Mouse (Mus musculus) MEL (cell line): ENCODE measurements around the gene Trim67. TPM values are rescaled to one million over a fixed set of nuclear protein-coding genes. Genes with fewer than 3 reads are reported as not detected.

Source experiments
- DNase-seq: peaks from one replicate; pipeline ENCODE4 v3.0.0; 2011; ENCODE audit warnings: low read depth, low spot score
- H3K27ac ChIP-seq: 2 replicates; pipeline ENCODE4 v1.5.1; 2012; ENCODE audit warnings: low read depth, mild to moderate bottlenecking, control low read depth, low read length, moderate library complexity; ENCODE audit not compliant: control insufficient read depth
- H3K27me3 ChIP-seq, 2 experiments: fragments of 150-350 bp in 1 of 2; sonication (generic) in 1 of 2; 2 replicates each; pipeline ENCODE4 v1.6.1; 2012; ENCODE audit warnings: low read length in 2 of 2, mild to moderate bottlenecking in 2 of 2, improper control_type of control experiment in 1 of 2, moderate library complexity in 1 of 2; ENCODE audit not compliant: insufficient read depth in 2 of 2, control insufficient read depth in 1 of 2
- H3K36me3 ChIP-seq, 2 experiments: 2 replicates each; pipeline ENCODE4 v1.6.1; 2012 to 2014; ENCODE audit warnings: low read length in 2 of 2, improper control_type of control experiment in 1 of 2, inconsistent platforms in 1 of 2, mild to moderate bottlenecking in 1 of 2; ENCODE audit not compliant: insufficient read depth in 2 of 2, control insufficient read depth in 1 of 2
- H3K4me1 ChIP-seq, 2 experiments: fragments of 150-350 bp in 1 of 2; sonication (generic) in 1 of 2; 2 replicates each; pipeline ENCODE4 v1.6.1; 2012; ENCODE audit warnings: low read length in 2 of 2, improper control_type of control experiment in 1 of 2, mild to moderate bottlenecking in 1 of 2; ENCODE audit not compliant: insufficient read depth in 2 of 2, control insufficient read depth in 1 of 2
- H3K4me3 ChIP-seq, 2 experiments: fragments of 150-350 bp in 1 of 2; sonication (generic) in 1 of 2; 2 replicates each; pipeline ENCODE4 v1.5.1; 2012; ENCODE audit warnings: low read depth in 2 of 2, low read length in 2 of 2, mild to moderate bottlenecking in 2 of 2, moderate library complexity in 2 of 2, control low read depth in 1 of 2, improper control_type of control experiment in 1 of 2; ENCODE audit not compliant: control insufficient read depth in 1 of 2, insufficient read depth in 1 of 2
- H3K79me2 ChIP-seq: 2 replicates; pipeline ENCODE4 v1.6.1; 2012; ENCODE audit warnings: mild to moderate bottlenecking, low read length, moderate library complexity; ENCODE audit not compliant: control insufficient read depth, poor library complexity, insufficient read depth
- H3K9ac ChIP-seq: 2 replicates; pipeline ENCODE4 v1.6.1; 2012; ENCODE audit warnings: low read depth, mild to moderate bottlenecking, control low read depth, low read length, moderate library complexity; ENCODE audit not compliant: control insufficient read depth, poor library complexity, severe bottlenecking
- H3K9me3 ChIP-seq: fragments of 150-350 bp; sonication (generic); replicated peaks from 2 replicates; pipeline ENCODE4 v1.6.1; 2012; ENCODE audit warnings: mild to moderate bottlenecking, low read length, improper control_type of control experiment, moderate library complexity; ENCODE audit not compliant: insufficient read depth
- BHLHE40 ChIP-seq: IDR thresholded peaks from 2 replicates; pipeline ENCODE4 v1.6.1; 2012; ENCODE audit warnings: low read depth, mild to moderate bottlenecking, inconsistent platforms, low read length, improper control_type of control experiment, borderline replicate concordance
- CTCF ChIP-seq, 3 experiments: IDR thresholded peaks in 2 of 3; conservative IDR thresholded peaks in 1 of 3; 2 replicates each; pipeline ENCODE4 v1.5.1; 2011 to 2012; ENCODE audit warnings: low read length in 3 of 3, low read depth in 2 of 3, mild to moderate bottlenecking in 2 of 3, improper control_type of control experiment in 1 of 3, inconsistent platforms in 1 of 3, mixed read lengths in 1 of 3, moderate library complexity in 1 of 3; ENCODE audit not compliant: control insufficient read depth in 1 of 3, insufficient read depth in 1 of 3, poor library complexity in 1 of 3, severe bottlenecking in 1 of 3
- E2F4 ChIP-seq: IDR thresholded peaks from 2 replicates; pipeline ENCODE4 v1.6.1; 2011; ENCODE audit warnings: low read depth, low read length, improper control_type of control experiment, borderline replicate concordance
- EP300 ChIP-seq, 2 experiments: IDR thresholded peaks; 2 replicates each; pipeline ENCODE4 v1.6.1; 2011; ENCODE audit warnings: improper control_type of control experiment in 2 of 2, low read length in 2 of 2, low read depth in 1 of 2, mild to moderate bottlenecking in 1 of 2
- ETS1 ChIP-seq: IDR thresholded peaks from 2 replicates; pipeline ENCODE4 v1.6.1; 2012; ENCODE audit warnings: low read depth, mild to moderate bottlenecking, inconsistent platforms, low read length, improper control_type of control experiment, moderate library complexity
- HCFC1 ChIP-seq: IDR thresholded peaks from 2 replicates; pipeline ENCODE4 v1.6.1; 2012; ENCODE audit warnings: low read depth, mild to moderate bottlenecking, inconsistent platforms, low read length, improper control_type of control experiment, moderate library complexity
- MAFK ChIP-seq: IDR thresholded peaks from 2 replicates; pipeline ENCODE4 v1.6.1; 2011; ENCODE audit warnings: low read depth, mild to moderate bottlenecking, low read length, improper control_type of control experiment, borderline replicate concordance
- MAX ChIP-seq: IDR thresholded peaks from 2 replicates; pipeline ENCODE4 v1.6.1; 2011; ENCODE audit warnings: low read length, improper control_type of control experiment
- MEF2A ChIP-seq: IDR thresholded peaks from 2 replicates; pipeline ENCODE4 v1.6.1; 2014; ENCODE audit warnings: low read depth, mild to moderate bottlenecking, inconsistent platforms, low read length, improper control_type of control experiment; ENCODE audit not compliant: poor library complexity, insufficient replicate concordance, severe bottlenecking; ENCODE audit errors: extremely low read depth
- MXI1 ChIP-seq: IDR thresholded peaks from 2 replicates; pipeline ENCODE4 v1.6.1; 2011; ENCODE audit warnings: mild to moderate bottlenecking, low read depth, low read length, improper control_type of control experiment
- MYC ChIP-seq: IDR thresholded peaks from 2 replicates; pipeline ENCODE4 v1.6.1; 2011; ENCODE audit warnings: low read depth, mild to moderate bottlenecking, low read length, improper control_type of control experiment, moderate library complexity
- NRF1 ChIP-seq: IDR thresholded peaks from 2 replicates; pipeline ENCODE4 v1.6.1; 2014; ENCODE audit warnings: low read depth, mild to moderate bottlenecking, inconsistent platforms, low read length, improper control_type of control experiment, moderate library complexity; ENCODE audit not compliant: poor library complexity, insufficient read depth, severe bottlenecking
- POLR2AphosphoS2 ChIP-seq: IDR thresholded peaks from 2 replicates; pipeline ENCODE4 v1.6.1; 2011; ENCODE audit warnings: low read length, improper control_type of control experiment
- POLR2AphosphoS5 ChIP-seq: IDR thresholded peaks from 2 replicates; pipeline ENCODE4 v1.6.1; 2012; ENCODE audit warnings: low read depth, borderline replicate concordance, mild to moderate bottlenecking, inconsistent platforms, low read length, moderate library complexity, mixed read lengths
- RAD21 ChIP-seq: IDR thresholded peaks from 2 replicates; pipeline ENCODE4 v1.6.1; 2011; ENCODE audit warnings: mild to moderate bottlenecking, low read depth, low read length, improper control_type of control experiment
- UBTF ChIP-seq: IDR thresholded peaks from 2 replicates; pipeline ENCODE4 v1.6.1; 2012; ENCODE audit warnings: low read depth, mild to moderate bottlenecking, inconsistent platforms, low read length, improper control_type of control experiment, moderate library complexity, borderline replicate concordance; ENCODE audit not compliant: insufficient read depth
- USF1 ChIP-seq: IDR thresholded peaks from 2 replicates; pipeline ENCODE4 v1.6.1; 2014; ENCODE audit warnings: low read depth, mild to moderate bottlenecking, inconsistent platforms, low read length, improper control_type of control experiment, moderate library complexity
- USF2 ChIP-seq, 2 experiments: IDR thresholded peaks; 2 replicates each; pipeline ENCODE4 v1.6.1; 2011 to 2012; ENCODE audit warnings: improper control_type of control experiment in 2 of 2, low read length in 2 of 2, borderline replicate concordance in 1 of 2, inconsistent platforms in 1 of 2, low read depth in 1 of 2, mild to moderate bottlenecking in 1 of 2; ENCODE audit not compliant: insufficient read depth in 1 of 2
- ZC3H11A ChIP-seq: IDR thresholded peaks from 2 replicates; pipeline ENCODE4 v1.6.1; 2012; ENCODE audit warnings: low read depth, mild to moderate bottlenecking, inconsistent platforms, low read length, improper control_type of control experiment
- polyA plus RNA-seq, 2 experiments: library from polyadenylated mRNA; stranded (reverse) in 1 of 2; unstranded in 1 of 2; fragments of >175 nt in 1 of 2; fragments of >200 nt in 1 of 2; gene quantifications; 2 replicates each; pipeline versions ENCODE4 v1.2.1 to v1.2.4; 2012; ENCODE audit warnings: low replicate concordance in 2 of 2, low read depth in 1 of 2; ENCODE audit not compliant: insufficient read length in 2 of 2, insufficient read depth in 1 of 2, missing spikeins in 1 of 2
- total RNA-seq: library from RNA; depleted of rRNA; stranded (reverse); fragments of 300-350 nt; gene quantifications from 2 replicates; pipeline ENCODE4 v1.2.3, GENCODE M21; 2012

Trim67 gene
- total and polyA plus RNA-seq, 3 experiments = 0.06 TPM; not detected in 2

GRCm38 (mm10) chr8:124782431-124782830 is 10.5 kb upstream of the Trim67 start:
- no peaks in the 10 kb centered on the region for H3K9me3 ChIP-seq
- no peaks in the 10 kb centered on the region for H3K79me2 ChIP-seq
- no peak overlapping the region for H3K9ac ChIP-seq
- DNase-seq = no peak
- no peaks in the 10 kb centered on the region for H3K4me1 ChIP-seq
- H3K27me3 ChIP-seq = 0 out of 4 replicates have a peak, but pooled peaks cover 0 to 1% of the 10 kb centered on the region in 2 experiments
- no peak for TF ChIP-seq MAFK
- no peak for TF ChIP-seq BHLHE40
- no peak for TF ChIP-seq POLR2AphosphoS2
- TF ChIP-seq E2F4 = no peak
- no peak for TF ChIP-seq MEF2A
- TF ChIP-seq CTCF (IDR thresholded peaks at IDR 0.05 in 2 of 3, conservative IDR thresholded peaks at IDR 0.05 in 1 of 3; ENCODE audit: control insufficient read depth in 1 of 3, insufficient read depth in 1 of 3, low read depth in 2 of 3, low read length in 3 of 3, poor library complexity in 1 of 3, severe bottlenecking in 1 of 3) = no peak
- no peak overlapping the region for H3K27ac ChIP-seq
- H3K4me3 ChIP-seq = no peak overlapping the region
- no peaks in the 10 kb centered on the region for H3K36me3 ChIP-seq

GRCm38 (mm10) chr8:124783228-124783627 is 9.7 kb upstream of the Trim67 start:
- Histone ChIP-seq H3K4me3 (no peak overlapping the region), H3K79me2 (no peaks in the 10 kb centered on the region), H3K4me1 (no peaks in the 10 kb centered on the region), H3K9me3 (no peaks in the 10 kb centered on the region), H3K27ac (no peak overlapping the region), H3K9ac (no peak overlapping the region), H3K27me3 (0 out of 4 replicates have a peak, but pooled peaks cover 0 to 1% of the 10 kb centered on the region in 2 experiments), H3K36me3 (no peaks in the 10 kb centered on the region)
- 0 out of 2 replicates have a peak, but pooled peaks have one; percentile 32 for TF ChIP-seq MAX
- 0 out of 4 replicates have a peak, but pooled peaks of 1 of the 2 experiments have one; percentile 6 for TF ChIP-seq USF2 (IDR thresholded peaks at IDR 0.05; ENCODE audit: borderline replicate concordance in 1 of 2, insufficient read depth in 1 of 2, low read depth in 1 of 2, low read length in 2 of 2)
- TF ChIP-seq RAD21 = no peak
- TF ChIP-seq ZC3H11A = no peak
- peak; percentile 70 for TF ChIP-seq USF1
- DNase-seq = no peak

GRCm38 (mm10) chr8:124784613-124785012 is 8.3 kb upstream of the Trim67 start:
- Histone ChIP-seq H3K27ac (no peak overlapping the region), H3K79me2 (no peaks in the 10 kb centered on the region), H3K36me3 (peaks cover 0 to 4% of the 10 kb centered on the region in 2 experiments; a peak in 2 of 4 replicates), H3K27me3 (0 out of 4 replicates have a peak, but pooled peaks cover 0 to 1% of the 10 kb centered on the region in 2 experiments), H3K4me1 (peaks cover 0 to 3% of the 10 kb centered on the region in 2 experiments; a peak in 1 of 4 replicates), H3K9me3 (no peaks in the 10 kb centered on the region), H3K4me3 (no peak overlapping the region), H3K9ac (no peak overlapping the region)
- no peak for DNase-seq
- no peak for TF ChIP-seq E2F4
- no peak for TF ChIP-seq MAX
- TF ChIP-seq NRF1 = no peak
- TF ChIP-seq POLR2AphosphoS2 = no peak
- TF ChIP-seq HCFC1 = no peak
- no peak for TF ChIP-seq MYC
- TF ChIP-seq CTCF (IDR thresholded peaks at IDR 0.05 in 2 of 3, conservative IDR thresholded peaks at IDR 0.05 in 1 of 3; ENCODE audit: control insufficient read depth in 1 of 3, insufficient read depth in 1 of 3, low read depth in 2 of 3, low read length in 3 of 3, poor library complexity in 1 of 3, severe bottlenecking in 1 of 3) = no peak
- no peak for TF ChIP-seq POLR2AphosphoS5
- no peak for TF ChIP-seq ETS1
- no peak for TF ChIP-seq UBTF
- TF ChIP-seq MEF2A = no peak
- no peak for TF ChIP-seq MXI1
- no peak for TF ChIP-seq EP300 (IDR thresholded peaks at IDR 0.05; ENCODE audit: low read depth in 1 of 2, low read length in 2 of 2)
